ENCODE assay signal across 10 mouse cellular contexts in the genomic region with DNA sequence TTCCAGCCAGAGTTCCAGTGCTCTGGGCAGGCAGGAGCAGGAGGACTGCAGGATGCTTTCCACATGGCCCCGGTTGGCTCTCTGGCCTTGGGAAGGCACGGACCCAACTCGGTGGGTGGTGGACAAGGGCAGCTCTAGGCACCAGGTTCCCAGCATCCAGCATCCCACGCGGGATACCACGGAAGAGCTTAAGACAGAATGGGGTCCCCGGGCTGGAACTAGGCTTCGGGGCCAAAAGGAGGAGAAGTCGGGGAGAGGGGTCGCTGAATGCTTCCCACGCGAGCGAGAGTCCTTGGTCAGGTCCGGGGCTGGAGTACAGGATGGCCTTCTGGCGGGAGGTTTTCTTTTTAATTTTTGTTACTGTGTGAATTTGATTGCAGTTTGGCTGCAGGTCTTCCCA. TPM values are rescaled to one million over a fixed set of nuclear protein-coding genes. Genes with fewer than 3 reads are reported as not detected.
DNase-seq lines count a peak whose midpoint lies in the region; ATAC-seq lines count a peak whose summit lies in the region.
"Not testable (repeated sequence)": the region's sequence is repeated elsewhere in the genome, so short reads cannot be mapped to it uniquely, and the experiment has no call there.
"Had no signal": no experiment of that assay in that cellular context is flagged by ENCODE, and none has a peak within 500 bp of the region (broad histone marks: within the 10 kb centered on the region; RNA-seq: fewer than 3 reads in every experiment).

No protein-coding gene starts in this region.

- H3K27ac ChIP-seq in embryonic facial prominence, embryonic 15.5 days (replicated peaks); heart, embryonic 11.5 days (ENCODE audit: low read depth, low read length); limb, embryonic 13.5 days; macrophage; neural tube, embryonic 14.5 days (ENCODE audit: low read depth, low read length): not testable (repeated sequence)

- H3K9ac ChIP-seq in embryonic facial prominence, embryonic 15.5 days; heart, embryonic 11.5 days (ENCODE audit: low read depth, low read length); neural tube, embryonic 14.5 days (replicated peaks; ENCODE audit: low read depth, low read length): not testable (repeated sequence)
- H3K9ac ChIP-seq in limb, embryonic 13.5 days: peak overlapping the region; percentile 60

- H3K4me2 ChIP-seq in embryonic facial prominence, embryonic 15.5 days (replicated peaks): peak overlapping the region; percentile 32; the same call in 1 of the 2 replicates
- H3K4me2 ChIP-seq in heart, embryonic 11.5 days: peak overlapping the region; percentile 37; the same call in 1 of the 2 replicates
- H3K4me2 ChIP-seq in limb, embryonic 13.5 days (replicated peaks): peak overlapping the region; percentile 56
- not testable (repeated sequence) for H3K4me2 ChIP-seq in neural tube, embryonic 14.5 days (ENCODE audit: low read depth, low read length)

- H3K36me3 ChIP-seq in embryonic facial prominence, embryonic 15.5 days; heart, embryonic 11.5 days (ENCODE audit: control insufficient read depth, insufficient read depth, low read length); limb, embryonic 13.5 days; macrophage (ENCODE audit: inconsistent target); neural tube, embryonic 14.5 days (ENCODE audit: control insufficient read depth, insufficient read depth, low read length): not testable (repeated sequence)

- 19% methylated on average over 15 of the region's 15 CpGs for WGBS in embryonic facial prominence, embryonic 15.5 days
- WGBS in heart, embryonic 11.5 days (ENCODE audit: insufficient replicate concordance): 10% methylated on average over 13 of the region's 15 CpGs
- 17% methylated on average over 15 of the region's 15 CpGs for WGBS in limb, embryonic 13.5 days
- WGBS in macrophage (ENCODE audit: missing documents): 26% methylated on average over 7 of the region's 15 CpGs
- WGBS in neural tube, embryonic 14.5 days: 35% methylated on average over 8 of the region's 15 CpGs

- H3K27me3 ChIP-seq in embryonic facial prominence, embryonic 15.5 days; heart, embryonic 11.5 days (ENCODE audit: control insufficient read depth, insufficient read depth, low read length); limb, embryonic 13.5 days; neural tube, embryonic 14.5 days (ENCODE audit: control insufficient read depth, insufficient read depth, low read length): not testable (repeated sequence)

- peak; percentile 2 for DNase-seq in adipocyte (ENCODE audit: low spot score)
- peak; percentile 0 for DNase-seq in induced T-regulatory cell, adult 2 months (ENCODE audit: low read depth)

- H3K79me2 ChIP-seq in macrophage (ENCODE audit: inconsistent target): not testable (repeated sequence)

- not testable (repeated sequence) for H3K4me1 ChIP-seq in embryonic facial prominence, embryonic 15.5 days; heart, embryonic 11.5 days (ENCODE audit: control insufficient read depth, insufficient read depth, low read length); limb, embryonic 13.5 days; neural tube, embryonic 14.5 days (ENCODE audit: control insufficient read depth, insufficient read depth, low read length)

- ATAC-seq in embryonic facial prominence, embryonic 15.5 days (ENCODE audit: insufficient number of reproducible peaks, low FRiP score, low TSS enrichment, low read depth); heart, embryonic 11.5 days (replicated peaks; ENCODE audit: insufficient number of reproducible peaks, low FRiP score, low TSS enrichment); limb, embryonic 13.5 days (ENCODE audit: low FRiP score, low read depth); neural tube, embryonic 14.5 days (ENCODE audit: low read depth): not testable (repeated sequence)

- not testable (repeated sequence) for H3K9me3 ChIP-seq in embryonic facial prominence, embryonic 15.5 days (replicated peaks); heart, embryonic 11.5 days (replicated peaks; ENCODE audit: control insufficient read depth, low read length); limb, embryonic 13.5 days; neural tube, embryonic 14.5 days (ENCODE audit: control insufficient read depth, low read length)

- H3K4me3 ChIP-seq in embryonic facial prominence, embryonic 15.5 days (replicated peaks): peak overlapping the region; percentile 45
- peak overlapping the region; percentile 42 for H3K4me3 ChIP-seq in heart, embryonic 11.5 days (ENCODE audit: low read depth, low read length)
- H3K4me3 ChIP-seq in limb, embryonic 13.5 days: peak overlapping the region; percentile 47
- peak overlapping the region; percentile 41 for H3K4me3 ChIP-seq in macrophage (ENCODE audit: inconsistent target)
- H3K4me3 ChIP-seq in neural tube, embryonic 14.5 days (ENCODE audit: low read depth, low read length): peak overlapping the region; percentile 26

RNA-seq across cellular contexts. Expression of gene Gm14295, which starts 0.4 kb away (rescaled TPM):
- 13.0 TPM in 2 replicates for polyA plus RNA-seq in embryonic facial prominence, embryonic 15.5 days (2015; fragmentation: Nextera tagmentation; extraction: Ambion mirVana)
- polyA plus RNA-seq in heart, embryonic 11.5 days (2014; fragmentation: Nextera tagmentation; extraction: Ambion mirVana): 15.3 and 15.9 TPM in 2 replicates
- 14.5 and 17.3 TPM in 2 replicates for polyA plus RNA-seq in limb, embryonic 13.5 days (2015; fragmentation: Nextera tagmentation; extraction: Ambion mirVana)
- total RNA-seq in macrophage (2018; cell fraction: chromatin; rRNA removed): 10 to 100 TPM in 22 of 26 experiments, 1 to 10 TPM in 4; 7.6 to 52.5 (median 20.8) TPM
- 10 to 100 TPM in 20 of 26 experiments, 1 to 10 TPM in 6; 5.6 to 44.1 (median 14.5) TPM for total RNA-seq in macrophage (2018; cell fraction: cytosol; rRNA removed)
- total RNA-seq in macrophage (2018; cell fraction: nucleus; rRNA removed): 10 to 100 TPM in 16 of 26 experiments, 1 to 10 TPM in 10; 3.3 to 57.9 (median 13.7) TPM
- polyA plus RNA-seq in macrophage (2018): 14.8 to 35.6 TPM (median 15.0 TPM) in 3 replicates
- 8.4 and 9.1 TPM in 2 replicates for polyA plus RNA-seq in neural tube, embryonic 14.5 days (2014; fragmentation: Nextera tagmentation; extraction: Ambion mirVana)

RNA-seq across cellular contexts. Expression of gene Gm14408, which starts 32.2 kb away (rescaled TPM):
- polyA plus RNA-seq in embryonic facial prominence, embryonic 15.5 days (2015; fragmentation: Nextera tagmentation; extraction: Ambion mirVana): not detected in 2 replicates
- not detected in 2 replicates for polyA plus RNA-seq in heart, embryonic 11.5 days (2014; fragmentation: Nextera tagmentation; extraction: Ambion mirVana)
- not detected in 2 replicates for polyA plus RNA-seq in limb, embryonic 13.5 days (2015; fragmentation: Nextera tagmentation; extraction: Ambion mirVana)
- not detected for total RNA-seq in macrophage (2018; cell fraction: chromatin; rRNA removed)
- total RNA-seq in macrophage (2018; cell fraction: cytosol; rRNA removed): not detected
- not detected for total RNA-seq in macrophage (2018; cell fraction: nucleus; rRNA removed)
- polyA plus RNA-seq in macrophage (2018): not detected in 3 replicates
- polyA plus RNA-seq in neural tube, embryonic 14.5 days (2014; fragmentation: Nextera tagmentation; extraction: Ambion mirVana): not detected in 2 replicates
- total RNA-seq: adrenal gland, postnatal 4 days; heart, adult 8-10 months; left cerebral cortex, adult 18-20 months had no signal
